Mouse (Mus musculus) left cerebral cortex, postnatal 10 days (tissue): ENCODE data around the gene Arrdc5. TPM values are rescaled to one million over a fixed set of nuclear protein-coding genes. Genes with fewer than 3 reads are reported as not detected.

ENCODE experiments used
- DNase-seq, 2 experiments: peaks; one replicate each; pipeline ENCODE4 v3.0.0; 2021 to 2022; ENCODE audit warnings: low spot score in 2 of 2, mixed read lengths in 1 of 2; ENCODE audit errors: extremely low spot score in 1 of 2
- intact Hi-C: fragments of 180-260 bp; cut with DNase I; formaldehyde crosslinking; loops from one replicate; pipeline ENCODE4 v1.15.1; 2025
- total RNA-seq, 2 experiments: library from RNA; stranded (reverse); gene quantifications; 2 replicates each; pipeline ENCODE4 v1.2.3; 2021

Gene Arrdc5
- not detected for total RNA-seq

GRCm38 (mm10) chr17:56300186-56300585, at the start of gene Arrdc5:
Gene Arrdc5, minus strand, starts transcription at chr17:56300286.
- intact Hi-C loops: no loop called here
- DNase-seq: no peak

- intact Hi-C loops: loop anchor here (5.0 kb wide), 1 partner anchor 71 kb away; the partner anchor contains the start of gene Ticam1
- no peak for DNase-seq
Measured at GRCm38 (mm10) chr17:56348586-56348985, 48.5 kb upstream of the Arrdc5 start.

- DNase-seq: no peak
- intact Hi-C loops: loop anchor here (5.0 kb wide), 1 partner anchor 71 kb away; the partner anchor contains the start of gene Ticam1
Measured at GRCm38 (mm10) chr17:56348128-56348527, 48.0 kb upstream of the Arrdc5 start.

- intact Hi-C loops: loop anchor here (5.0 kb wide), 1 partner anchor 68 kb away; the partner anchor contains the start of gene Ticam1
- DNase-seq: no peak
Measured at GRCm38 (mm10) chr17:56345364-56345763, 45.3 kb upstream of the Arrdc5 start.

- intact Hi-C loops: no loop called here
- DNase-seq: no peak
Measured at GRCm38 (mm10) chr17:56343466-56343865, 43.4 kb upstream of the Arrdc5 start.

- intact Hi-C loops: no loop called here
- DNase-seq: no peak
Measured at GRCm38 (mm10) chr17:56340717-56341116, 40.6 kb upstream of the Arrdc5 start.

GRCm38 (mm10) chr17:56338909-56339308, 38.8 kb upstream of the Arrdc5 start:
- intact Hi-C loops: no loop called here

GRCm38 (mm10) chr17:56337791-56338190, 37.7 kb upstream of the Arrdc5 start:
- intact Hi-C loops: no loop called here
- DNase-seq: no peak

More at GRCm38 (mm10) chr17:56338909-56339308, 38.8 kb upstream of the Arrdc5 start:
- DNase-seq: no peak

- peak in 1 of 2 experiments; percentile 59 for DNase-seq
- intact Hi-C loops: no loop called here
Measured at GRCm38 (mm10) chr17:56337190-56337589, 37.1 kb upstream of the Arrdc5 start.

- intact Hi-C loops: no loop called here
Measured at GRCm38 (mm10) chr17:56332987-56333386, 32.9 kb upstream of the Arrdc5 start.

GRCm38 (mm10) chr17:56331256-56331655, 31.2 kb upstream of the Arrdc5 start:
- intact Hi-C loops: no loop called here
- no peak for DNase-seq

More at GRCm38 (mm10) chr17:56332987-56333386, 32.9 kb upstream of the Arrdc5 start:
- DNase-seq: no peak

- no peak for DNase-seq
- intact Hi-C loops: no loop called here
Measured at GRCm38 (mm10) chr17:56330345-56330744, 30.3 kb upstream of the Arrdc5 start.

- DNase-seq: no peak
- intact Hi-C loops: no loop called here
Measured at GRCm38 (mm10) chr17:56329267-56329666, 29.2 kb upstream of the Arrdc5 start.

- DNase-seq: no peak
- intact Hi-C loops: no loop called here
Measured at GRCm38 (mm10) chr17:56326153-56327147, 26.4 kb upstream of the Arrdc5 start.

GRCm38 (mm10) chr17:56325450-56326152, 25.5 kb upstream of the Arrdc5 start, which contains the start of gene Kdm4b:
Gene Kdm4b, plus strand, starts transcription at chr17:56326062.
- intact Hi-C loops: no loop called here
- DNase-seq: peak; percentile 99 to 100

GRCm38 (mm10) chr17:56324419-56324818, 24.3 kb upstream of the Arrdc5 start:
- DNase-seq: no peak
- intact Hi-C loops: no loop called here

- DNase-seq: no peak
- intact Hi-C loops: no loop called here
Measured at GRCm38 (mm10) chr17:56309191-56309945, 9.3 kb upstream of the Arrdc5 start.

GRCm38 (mm10) chr17:56308088-56308487, 8.0 kb upstream of the Arrdc5 start:
- intact Hi-C loops: no loop called here
- no peak for DNase-seq

- intact Hi-C loops: no loop called here
- DNase-seq: no peak
Measured at GRCm38 (mm10) chr17:56305826-56306225, 5.7 kb upstream of the Arrdc5 start.
